Mouse (Mus musculus): ENCODE data around the gene Arfgap2. TPM values are rescaled to one million over a fixed set of nuclear protein-coding genes. Genes with fewer than 3 reads are reported as not detected.

Gene Arfgap2
- polyA plus RNA-seq, 1 experiment from 2014 or later, result 84.0 TPM

GRCm38 (mm10) chr2:91294226-91294625, 29.5 kb downstream of the Arfgap2 start:
- H3K4me2 ChIP-seq (ENCODE audit: low read depth, low read length, severe bottlenecking), result no peak overlapping the region
- H3K4me1 ChIP-seq (replicated peaks; ENCODE audit: control insufficient read depth, insufficient read depth, low read length), result no peaks in the 10 kb centered on the region
- ATAC-seq (replicated peaks; ENCODE audit: low FRiP score) (no peak), DNase-seq (ENCODE audit: low spot score) (no peak)
- no peak overlapping the region for H3K4me3 ChIP-seq (ENCODE audit: low read depth, low read length)
- no peaks in the 10 kb centered on the region for H3K9me3 ChIP-seq (ENCODE audit: control insufficient read depth, low read length)
- H3K36me3 ChIP-seq (ENCODE audit: control insufficient read depth, insufficient read depth, low read length), result no peaks in the 10 kb centered on the region
- H3K27me3 ChIP-seq (ENCODE audit: control insufficient read depth, insufficient read depth, low read length), result no peaks in the 10 kb centered on the region
- H3K9ac ChIP-seq (ENCODE audit: low read length), result no peak overlapping the region
- 89% methylated on average over 3 of the region's 3 CpGs for WGBS
- no peak overlapping the region for H3K27ac ChIP-seq (ENCODE audit: low read depth, low read length)

GRCm38 (mm10) chr2:91295895-91296294, 31.1 kb downstream of the Arfgap2 start:
- Histone ChIP-seq H3K4me1 (replicated peaks; ENCODE audit: control insufficient read depth, insufficient read depth, low read length) (no peaks in the 10 kb centered on the region), H3K4me3 (ENCODE audit: low read depth, low read length) (no peak overlapping the region), H3K9me3 (ENCODE audit: control insufficient read depth, low read length) (no peaks in the 10 kb centered on the region), H3K36me3 (ENCODE audit: control insufficient read depth, insufficient read depth, low read length) (no peaks in the 10 kb centered on the region), H3K27me3 (ENCODE audit: control insufficient read depth, insufficient read depth, low read length) (no peaks in the 10 kb centered on the region), H3K4me2 (ENCODE audit: low read depth, low read length, severe bottlenecking) (no peak overlapping the region), H3K9ac (ENCODE audit: low read length) (no peak overlapping the region), H3K27ac (ENCODE audit: low read depth, low read length) (no peak overlapping the region)
- 86% methylated on average over 5 of the region's 5 CpGs for WGBS
- ATAC-seq (replicated peaks; ENCODE audit: low FRiP score) (no peak), DNase-seq (ENCODE audit: low spot score) (no peak)

DNA sequence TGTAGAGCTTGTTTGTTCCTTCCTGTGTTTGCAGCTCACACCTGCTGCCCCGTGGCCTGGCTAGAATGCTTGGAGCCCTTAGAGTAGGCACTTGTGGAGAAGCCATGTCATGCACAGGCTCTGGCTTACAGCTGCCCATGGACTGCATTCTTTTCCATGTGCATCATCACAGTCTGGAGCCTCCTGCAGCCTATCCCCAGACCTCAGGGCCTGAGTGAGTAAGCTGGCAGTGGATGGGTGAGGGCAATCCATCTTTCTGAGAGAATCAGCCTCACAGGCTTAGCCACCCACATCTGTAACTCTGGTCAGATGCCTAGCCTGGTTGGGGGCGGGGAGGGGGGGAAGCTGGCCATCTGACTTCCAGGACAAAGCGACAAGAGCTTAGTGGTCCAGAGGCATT, 34.4 kb downstream of the Arfgap2 start:
- whole genome bisulfite sequencing, result 56% methylated on average over 3 of the region's 3 CpGs
- no peaks in the 10 kb centered on the region for H3K27me3 ChIP-seq (ENCODE audit: control insufficient read depth, insufficient read depth, low read length)
- no peak for ATAC-seq (replicated peaks; ENCODE audit: low FRiP score)
- H3K9me3 ChIP-seq (ENCODE audit: control insufficient read depth, low read length), result no peaks in the 10 kb centered on the region
- no peak overlapping the region for H3K9ac ChIP-seq (ENCODE audit: low read length)
- H3K4me1 ChIP-seq (replicated peaks; ENCODE audit: control insufficient read depth, insufficient read depth, low read length), result no peaks in the 10 kb centered on the region
- H3K36me3 ChIP-seq (ENCODE audit: control insufficient read depth, insufficient read depth, low read length), result no peaks in the 10 kb centered on the region
- H3K4me2 ChIP-seq (ENCODE audit: low read depth, low read length, severe bottlenecking), result no peak overlapping the region
- no peak for DNase-seq (ENCODE audit: low spot score)
- H3K27ac ChIP-seq (ENCODE audit: low read depth, low read length), result no peak overlapping the region
- H3K4me3 ChIP-seq (ENCODE audit: low read depth, low read length), result no peak overlapping the region

GRCm38 (mm10) chr2:91300784-91301183, 36.0 kb downstream of the Arfgap2 start:
- 92% methylated on average over 2 of the region's 2 CpGs for WGBS
- ATAC-seq (replicated peaks; ENCODE audit: low FRiP score), result no peak
- DNase-seq (ENCODE audit: low spot score), result no peak
- Histone ChIP-seq H3K4me2 (ENCODE audit: low read depth, low read length, severe bottlenecking) (no peak overlapping the region), H3K27me3 (ENCODE audit: control insufficient read depth, insufficient read depth, low read length) (no peaks in the 10 kb centered on the region), H3K27ac (ENCODE audit: low read depth, low read length) (no peak overlapping the region), H3K9me3 (ENCODE audit: control insufficient read depth, low read length) (no peaks in the 10 kb centered on the region), H3K36me3 (ENCODE audit: control insufficient read depth, insufficient read depth, low read length) (no peaks in the 10 kb centered on the region), H3K4me3 (ENCODE audit: low read depth, low read length) (no peak overlapping the region), H3K4me1 (replicated peaks; ENCODE audit: control insufficient read depth, insufficient read depth, low read length) (no peaks in the 10 kb centered on the region), H3K9ac (ENCODE audit: low read length) (no peak overlapping the region)

GRCm38 (mm10) chr2:91301836-91302235, 37.1 kb downstream of the Arfgap2 start:
- H3K4me1 ChIP-seq (replicated peaks; ENCODE audit: control insufficient read depth, insufficient read depth, low read length), result no peaks in the 10 kb centered on the region
- H3K4me3 ChIP-seq (ENCODE audit: low read depth, low read length), result no peak overlapping the region
- no peak for ATAC-seq (replicated peaks; ENCODE audit: low FRiP score)
- H3K27me3 ChIP-seq (ENCODE audit: control insufficient read depth, insufficient read depth, low read length), result no peaks in the 10 kb centered on the region
- 82% methylated on average over 2 of the region's 2 CpGs for WGBS
- H3K4me2 ChIP-seq (ENCODE audit: low read depth, low read length, severe bottlenecking), result no peak overlapping the region
- no peaks in the 10 kb centered on the region for H3K9me3 ChIP-seq (ENCODE audit: control insufficient read depth, low read length)
- H3K9ac ChIP-seq (ENCODE audit: low read length), result no peak overlapping the region
- no peak overlapping the region for H3K27ac ChIP-seq (ENCODE audit: low read depth, low read length)
- no peaks in the 10 kb centered on the region for H3K36me3 ChIP-seq (ENCODE audit: control insufficient read depth, insufficient read depth, low read length)
- no peak for DNase-seq (ENCODE audit: low spot score)

GRCm38 (mm10) chr2:91302845-91303244, 38.1 kb downstream of the Arfgap2 start:
- Histone ChIP-seq H3K9me3 (ENCODE audit: control insufficient read depth, low read length) (no peaks in the 10 kb centered on the region), H3K4me1 (replicated peaks; ENCODE audit: control insufficient read depth, insufficient read depth, low read length) (no peaks in the 10 kb centered on the region), H3K4me2 (ENCODE audit: low read depth, low read length, severe bottlenecking) (no peak overlapping the region), H3K27me3 (ENCODE audit: control insufficient read depth, insufficient read depth, low read length) (no peaks in the 10 kb centered on the region), H3K36me3 (ENCODE audit: control insufficient read depth, insufficient read depth, low read length) (no peaks in the 10 kb centered on the region), H3K27ac (ENCODE audit: low read depth, low read length) (no peak overlapping the region), H3K9ac (ENCODE audit: low read length) (no peak overlapping the region), H3K4me3 (ENCODE audit: low read depth, low read length) (no peak overlapping the region)
- no peak for DNase-seq (ENCODE audit: low spot score)
- 85% methylated on average over 3 of the region's 3 CpGs for WGBS
- ATAC-seq (replicated peaks; ENCODE audit: low FRiP score), result no peak

DNA sequence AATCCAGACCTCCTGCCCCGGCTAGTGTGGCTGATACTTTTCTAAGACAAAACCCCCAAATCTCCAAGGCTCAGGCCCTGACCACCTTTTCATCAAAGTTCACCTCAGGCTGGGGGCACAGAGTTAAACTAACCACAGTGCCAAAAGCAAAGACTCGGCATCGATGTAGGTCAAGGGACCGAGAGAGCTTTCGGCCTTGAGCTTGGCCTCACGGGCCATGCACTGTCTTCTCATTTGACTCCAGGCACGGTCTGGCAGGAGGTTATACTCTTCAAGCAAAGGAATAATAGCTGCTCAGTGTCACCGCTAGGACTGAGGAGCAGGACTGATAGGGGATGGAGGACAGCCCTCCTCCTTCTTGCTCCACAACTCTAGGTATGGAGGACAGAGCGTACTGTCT, 41.2 kb downstream of the Arfgap2 start:
- 92% methylated on average over 9 of the region's 9 CpGs for WGBS
- no peak overlapping the region for H3K4me2 ChIP-seq (ENCODE audit: low read depth, low read length, severe bottlenecking)

GRCm38 (mm10) chr2:91306589-91306988, 41.8 kb downstream of the Arfgap2 start:
- H3K9me3 ChIP-seq (ENCODE audit: control insufficient read depth, low read length), result no peaks in the 10 kb centered on the region
- H3K27ac ChIP-seq (ENCODE audit: low read depth, low read length), result no peak overlapping the region
- H3K4me1 ChIP-seq (replicated peaks; ENCODE audit: control insufficient read depth, insufficient read depth, low read length), result no peaks in the 10 kb centered on the region
- no peak overlapping the region for H3K9ac ChIP-seq (ENCODE audit: low read length)
- ATAC-seq (replicated peaks; ENCODE audit: low FRiP score), result no peak
- H3K4me2 ChIP-seq (ENCODE audit: low read depth, low read length, severe bottlenecking), result no peak overlapping the region
- no peaks in the 10 kb centered on the region for H3K36me3 ChIP-seq (ENCODE audit: control insufficient read depth, insufficient read depth, low read length)
- no peak for DNase-seq (ENCODE audit: low spot score)
- H3K27me3 ChIP-seq (ENCODE audit: control insufficient read depth, insufficient read depth, low read length), result no peaks in the 10 kb centered on the region
- H3K4me3 ChIP-seq (ENCODE audit: low read depth, low read length), result no peak overlapping the region

More for the DNA sequence above, 41.2 kb downstream of the Arfgap2 start:
- no peaks in the 10 kb centered on the region for H3K36me3 ChIP-seq (ENCODE audit: control insufficient read depth, insufficient read depth, low read length)
- H3K27me3 ChIP-seq (ENCODE audit: control insufficient read depth, insufficient read depth, low read length), result no peaks in the 10 kb centered on the region
- H3K27ac ChIP-seq (ENCODE audit: low read depth, low read length), result no peak overlapping the region
- no peaks in the 10 kb centered on the region for H3K4me1 ChIP-seq (replicated peaks; ENCODE audit: control insufficient read depth, insufficient read depth, low read length)
- H3K4me3 ChIP-seq (ENCODE audit: low read depth, low read length), result no peak overlapping the region
- DNase-seq (ENCODE audit: low spot score) (no peak), ATAC-seq (replicated peaks; ENCODE audit: low FRiP score) (no peak)
- H3K9ac ChIP-seq (ENCODE audit: low read length), result no peak overlapping the region
- H3K9me3 ChIP-seq (ENCODE audit: control insufficient read depth, low read length), result no peaks in the 10 kb centered on the region

DNA sequence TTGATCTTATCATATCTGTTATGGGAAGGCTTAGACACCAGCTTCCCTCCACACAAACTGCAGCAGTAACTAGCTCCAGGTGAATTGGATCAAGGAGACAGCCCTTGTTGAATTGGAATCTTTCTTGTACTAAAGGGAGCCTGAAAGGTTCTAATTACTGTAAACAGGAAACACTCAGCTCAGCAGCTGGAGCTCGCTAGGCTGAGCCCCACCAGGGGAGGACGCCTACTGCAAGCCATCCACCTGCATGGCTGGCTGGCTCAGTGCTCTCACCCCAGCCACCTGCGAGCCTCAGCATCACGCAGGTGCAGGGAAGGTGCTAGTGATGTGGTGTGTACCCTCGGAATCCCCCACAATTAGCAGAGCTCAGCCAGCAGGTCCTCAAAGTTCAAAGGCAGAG, 43.9 kb downstream of the Arfgap2 start:
- Histone ChIP-seq H3K27ac (ENCODE audit: low read depth, low read length) (no peak overlapping the region), H3K4me1 (replicated peaks; ENCODE audit: control insufficient read depth, insufficient read depth, low read length) (0 out of 2 replicates have a peak, but pooled peaks cover 3% of the 10 kb centered on the region), H3K4me2 (ENCODE audit: low read depth, low read length, severe bottlenecking) (no peak overlapping the region), H3K27me3 (ENCODE audit: control insufficient read depth, insufficient read depth, low read length) (no peaks in the 10 kb centered on the region), H3K4me3 (ENCODE audit: low read depth, low read length) (no peak overlapping the region), H3K9ac (ENCODE audit: low read length) (no peak overlapping the region), H3K9me3 (ENCODE audit: control insufficient read depth, low read length) (no peaks in the 10 kb centered on the region), H3K36me3 (ENCODE audit: control insufficient read depth, insufficient read depth, low read length) (no peaks in the 10 kb centered on the region)
- DNase-seq (ENCODE audit: low spot score) (no peak), ATAC-seq (replicated peaks; ENCODE audit: low FRiP score) (no peak)
- 55% methylated on average over 5 of the region's 5 CpGs for WGBS
